Mouse (Mus musculus) neural tube, embryonic 15.5 days (tissue): ENCODE results near the gene E2f6. TPM values are rescaled to one million over a fixed set of nuclear protein-coding genes. Genes with fewer than 3 reads are reported as not detected.

Experiments
- ATAC-seq: fragments of 200-750 bp; cut with Nextera tagmentation; 2 replicates; pipeline ENCODE4 v1.8.0; 2017; ENCODE audit warnings: mild to moderate bottlenecking, moderate TSS enrichment, moderate library complexity; ENCODE audit not compliant: low FRiP score
- H3K27ac ChIP-seq: fragments of 300-500 bp; sonication (generic); replicated peaks from 2 replicates; pipeline ENCODE4 v1.5.1; 2015; ENCODE audit warnings: mild to moderate bottlenecking, inconsistent platforms
- H3K27me3 ChIP-seq: fragments of 300-500 bp; sonication (generic); replicated peaks from 2 replicates; pipeline ENCODE4 v1.6.1; 2015; ENCODE audit warnings: inconsistent platforms
- H3K36me3 ChIP-seq: fragments of 300-500 bp; sonication (generic); 2 replicates; pipeline ENCODE4 v1.6.1; 2015; ENCODE audit warnings: inconsistent platforms
- H3K4me1 ChIP-seq: fragments of 300-500 bp; sonication (generic); 2 replicates; pipeline ENCODE4 v1.6.1; 2015; ENCODE audit warnings: inconsistent platforms
- H3K4me2 ChIP-seq: fragments of 300-500 bp; sonication (generic); 2 replicates; pipeline ENCODE4 v1.6.1; 2015; ENCODE audit warnings: inconsistent platforms, mild to moderate bottlenecking, moderate library complexity
- H3K4me3 ChIP-seq: fragments of 300-500 bp; sonication (generic); replicated peaks from 2 replicates; pipeline ENCODE4 v1.5.1; 2015; ENCODE audit warnings: mild to moderate bottlenecking, inconsistent platforms
- H3K9ac ChIP-seq: fragments of 300-500 bp; sonication (generic); replicated peaks from 2 replicates; pipeline ENCODE4 v1.6.1; 2015; ENCODE audit warnings: mild to moderate bottlenecking, inconsistent platforms
- H3K9me3 ChIP-seq: fragments of 300-500 bp; sonication (generic); replicated peaks from 2 replicates; pipeline ENCODE4 v1.6.1; 2016; ENCODE audit warnings: inconsistent platforms
- WGBS: fragments of 180-500 bp; shearing (Covaris S2); methylation state at CpG from one replicate; pipeline ENCODE4 v1.1.7; 2015; ENCODE audit warnings: mixed read lengths; 5-methylcytosine and 5-hydroxymethylcytosine counted together
- polyA plus RNA-seq: library from polyadenylated mRNA; unstranded; fragments of >200 nt; fragmentation: Nextera tagmentation; extraction: Ambion mirVana; gene quantifications from 2 replicates; pipeline ENCODE4 v1.2.1, GENCODE M21; 2015

E2f6 gene
- polyA plus RNA-seq, 1 experiment from 2014 or later, result 26.3 TPM

GRCm38 (mm10) chr12:16869091-16869778 lies 58.5 kb downstream of the E2f6 start:
- H3K9ac ChIP-seq, result no peak overlapping the region
- no peak for ATAC-seq
- WGBS, result 71% methylated on average over 8 of the region's 8 CpGs

GRCm38 (mm10) chr12:16869870-16870404 lies 59.2 kb downstream of the E2f6 start:
- no peaks in the 10 kb centered on the region for H3K9me3 ChIP-seq
- H3K27ac ChIP-seq, result peak overlapping the region; percentile 73
- no peaks in the 10 kb centered on the region for H3K36me3 ChIP-seq
- H3K4me2 ChIP-seq, result no peak overlapping the region
- no peak overlapping the region for H3K9ac ChIP-seq
- 50% methylated on average over 9 of the region's 9 CpGs for WGBS
- H3K4me1 ChIP-seq, result peaks cover 19% of the 10 kb centered on the region
- no peaks in the 10 kb centered on the region for H3K27me3 ChIP-seq
- ATAC-seq, result peak; percentile 11; the same call in 1 of the 2 replicates
- H3K4me3 ChIP-seq, result no peak overlapping the region

More at GRCm38 (mm10) chr12:16869091-16869778, 58.5 kb downstream of the E2f6 start:
- Histone ChIP-seq H3K27ac (no peak overlapping the region), H3K27me3 (no peaks in the 10 kb centered on the region), H3K4me1 (peaks cover 15% of the 10 kb centered on the region), H3K9me3 (no peaks in the 10 kb centered on the region), H3K4me3 (no peak overlapping the region), H3K36me3 (no peaks in the 10 kb centered on the region), H3K4me2 (no peak overlapping the region)

- Histone ChIP-seq H3K36me3 (no peaks in the 10 kb centered on the region), H3K9me3 (no peaks in the 10 kb centered on the region), H3K4me1 (peaks cover 20% of the 10 kb centered on the region), H3K27me3 (no peaks in the 10 kb centered on the region), H3K4me2 (no peak overlapping the region), H3K4me3 (no peak overlapping the region), H3K27ac (peak overlapping the region; percentile 73), H3K9ac (no peak overlapping the region)
- WGBS, result 57% methylated on average over 8 of the region's 8 CpGs
- ATAC-seq, result peak; percentile 45
Measured at GRCm38 (mm10) chr12:16870405-16871068, 59.8 kb downstream of the E2f6 start.

DNA sequence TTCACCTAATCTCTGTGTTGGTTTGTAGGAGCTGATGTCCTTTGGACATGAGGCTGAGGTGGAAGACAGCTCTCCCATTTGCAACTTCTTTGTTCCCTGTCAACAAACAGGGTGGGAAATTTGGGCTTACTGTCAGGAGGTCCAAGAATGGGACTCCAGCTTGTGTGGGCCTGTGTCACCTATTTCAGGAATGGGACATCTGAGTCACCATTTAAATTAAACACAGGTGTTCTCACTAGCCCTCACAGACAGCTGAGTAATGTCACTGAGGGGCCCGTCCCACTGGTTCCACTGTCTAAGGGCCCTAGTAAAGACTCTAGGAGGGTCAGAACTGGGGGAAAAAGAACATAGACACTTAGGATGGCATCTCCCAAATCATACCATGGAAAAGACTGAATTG lies 61.2 kb downstream of the E2f6 start:
- ATAC-seq, result no peak
- Histone ChIP-seq H3K4me1 (peaks cover 20% of the 10 kb centered on the region), H3K4me2 (no peak overlapping the region), H3K9ac (no peak overlapping the region), H3K27me3 (no peaks in the 10 kb centered on the region), H3K4me3 (no peak overlapping the region), H3K36me3 (no peaks in the 10 kb centered on the region), H3K9me3 (no peaks in the 10 kb centered on the region), H3K27ac (no peak overlapping the region)
- 100% methylated on average over 1 of the region's 1 CpGs for WGBS

DNA sequence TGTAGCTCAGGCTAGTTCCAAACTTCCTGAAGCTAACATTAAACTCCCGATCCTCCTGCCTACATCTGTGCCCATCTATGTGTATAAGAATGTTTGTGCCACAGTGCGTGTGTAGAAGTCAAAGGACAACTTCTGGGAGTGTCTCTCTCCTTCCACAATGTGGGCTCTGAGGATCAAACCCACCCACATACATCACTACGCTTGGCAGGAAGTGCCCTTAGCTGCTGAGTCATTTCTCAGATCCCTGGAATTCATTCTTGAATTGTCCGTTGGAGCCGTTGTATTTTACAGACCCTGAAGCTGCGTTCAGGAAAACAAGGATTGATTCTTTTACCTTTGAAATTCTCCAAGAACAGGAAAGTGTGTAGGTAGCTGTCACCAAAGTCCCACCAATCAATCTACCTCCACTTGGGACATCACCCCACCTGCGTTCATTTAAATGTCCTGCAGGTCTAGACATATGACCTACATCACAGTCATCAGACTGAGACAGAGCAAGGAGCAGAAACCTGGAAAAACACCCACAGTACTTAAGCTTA lies 62.2 kb downstream of the E2f6 start:
- no peak overlapping the region for H3K9ac ChIP-seq
- H3K9me3 ChIP-seq, result no peaks in the 10 kb centered on the region
- 78% methylated on average over 7 of the region's 7 CpGs for WGBS
- no peaks in the 10 kb centered on the region for H3K27me3 ChIP-seq
- H3K36me3 ChIP-seq, result no peaks in the 10 kb centered on the region
- ATAC-seq, result no peak
- H3K4me1 ChIP-seq, result peaks cover 20% of the 10 kb centered on the region
- H3K4me3 ChIP-seq, result no peak overlapping the region
- no peak overlapping the region for H3K27ac ChIP-seq
- H3K4me2 ChIP-seq, result no peak overlapping the region

- H3K27me3 ChIP-seq, result no peaks in the 10 kb centered on the region
- 88% methylated on average over 7 of the region's 7 CpGs for WGBS
Measured at GRCm38 (mm10) chr12:16873549-16873948, 62.8 kb downstream of the E2f6 start.

GRCm38 (mm10) chr12:16874086-16874485 lies 63.3 kb downstream of the E2f6 start:
- Histone ChIP-seq H3K36me3 (no peaks in the 10 kb centered on the region), H3K9me3 (no peaks in the 10 kb centered on the region), H3K4me3 (no peak overlapping the region), H3K27me3 (no peaks in the 10 kb centered on the region), H3K4me1 (peaks cover 20% of the 10 kb centered on the region), H3K9ac (no peak overlapping the region), H3K4me2 (no peak overlapping the region), H3K27ac (no peak overlapping the region)
- ATAC-seq, result no peak
- 61% methylated on average over 2 of the region's 2 CpGs for WGBS

More at GRCm38 (mm10) chr12:16873549-16873948, 62.8 kb downstream of the E2f6 start:
- Histone ChIP-seq H3K36me3 (no peaks in the 10 kb centered on the region), H3K9me3 (no peaks in the 10 kb centered on the region), H3K4me2 (no peak overlapping the region), H3K9ac (no peak overlapping the region), H3K27ac (no peak overlapping the region), H3K4me3 (no peak overlapping the region), H3K4me1 (peaks cover 20% of the 10 kb centered on the region)
- ATAC-seq, result no peak

GRCm38 (mm10) chr12:16875269-16875668 lies 64.5 kb downstream of the E2f6 start:
- no peaks in the 10 kb centered on the region for H3K36me3 ChIP-seq
- H3K27me3 ChIP-seq, result no peaks in the 10 kb centered on the region
- no peaks in the 10 kb centered on the region for H3K9me3 ChIP-seq
- peaks cover 12% of the 10 kb centered on the region for H3K4me1 ChIP-seq
- H3K27ac ChIP-seq, result no peak overlapping the region
- WGBS, result 77% methylated on average over 4 of the region's 4 CpGs
- H3K4me3 ChIP-seq, result no peak overlapping the region
- no peak for ATAC-seq
- no peak overlapping the region for H3K4me2 ChIP-seq
- H3K9ac ChIP-seq, result no peak overlapping the region

- ATAC-seq, result no peak
- Histone ChIP-seq H3K4me2 (no peak overlapping the region), H3K4me1 (peaks cover 8% of the 10 kb centered on the region; the same call in 1 of the 2 replicates), H3K27ac (no peak overlapping the region), H3K9me3 (no peaks in the 10 kb centered on the region), H3K9ac (no peak overlapping the region), H3K4me3 (no peak overlapping the region), H3K36me3 (no peaks in the 10 kb centered on the region), H3K27me3 (no peaks in the 10 kb centered on the region)
- 78% methylated on average over 7 of the region's 7 CpGs for WGBS
Measured at GRCm38 (mm10) chr12:16875678-16876077, 64.9 kb downstream of the E2f6 start.

DNA sequence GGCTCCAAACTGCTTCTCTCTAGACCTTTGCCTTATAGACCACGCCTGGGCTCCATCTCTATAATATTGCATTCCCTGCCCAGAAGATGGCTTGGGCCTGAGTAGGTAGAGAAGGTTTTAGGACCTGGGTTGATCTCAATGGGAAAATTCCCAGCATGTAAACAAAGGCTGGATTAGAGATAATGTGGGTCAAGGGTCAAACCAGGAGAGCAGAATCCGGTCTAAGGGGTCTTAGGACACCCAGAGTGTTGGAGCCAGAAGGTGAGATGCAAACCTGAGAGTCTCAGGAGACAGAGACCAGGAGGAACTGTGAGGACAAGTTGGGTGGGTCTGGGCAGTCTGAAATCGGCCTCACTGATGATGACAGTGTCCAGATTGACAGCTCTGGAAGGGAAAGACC lies 65.9 kb downstream of the E2f6 start:
- Histone ChIP-seq H3K4me3 (no peak overlapping the region), H3K36me3 (no peaks in the 10 kb centered on the region), H3K27me3 (no peaks in the 10 kb centered on the region), H3K9me3 (no peaks in the 10 kb centered on the region), H3K4me2 (no peak overlapping the region), H3K9ac (no peak overlapping the region), H3K27ac (no peak overlapping the region), H3K4me1 (0 out of 2 replicates have a peak, but pooled peaks cover 4% of the 10 kb centered on the region)
- 65% methylated on average over 3 of the region's 3 CpGs for WGBS
- no peak for ATAC-seq

DNA sequence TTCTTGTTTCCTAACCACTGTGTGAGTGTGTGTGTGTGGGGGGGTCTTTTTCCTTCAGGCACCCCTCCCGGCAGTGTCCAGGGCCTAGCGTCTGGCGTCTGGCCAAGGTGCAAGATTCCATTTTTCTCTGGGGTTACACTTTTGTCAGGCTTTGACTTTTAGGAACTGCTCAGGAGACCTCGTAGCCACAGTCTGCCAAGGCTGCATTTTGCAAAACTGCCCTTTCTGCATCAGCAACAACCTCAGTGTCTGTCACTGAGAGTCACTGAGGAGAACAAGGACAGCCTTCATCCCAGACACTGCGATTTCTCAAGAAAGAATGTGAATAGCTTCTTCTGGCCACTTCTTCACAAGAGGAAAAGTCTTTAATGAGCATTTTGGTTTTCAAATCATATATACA lies 66.4 kb downstream of the E2f6 start:
- 65% methylated on average over 5 of the region's 5 CpGs for WGBS
- H3K27ac ChIP-seq, result no peak overlapping the region
- H3K4me2 ChIP-seq, result no peak overlapping the region

DNA sequence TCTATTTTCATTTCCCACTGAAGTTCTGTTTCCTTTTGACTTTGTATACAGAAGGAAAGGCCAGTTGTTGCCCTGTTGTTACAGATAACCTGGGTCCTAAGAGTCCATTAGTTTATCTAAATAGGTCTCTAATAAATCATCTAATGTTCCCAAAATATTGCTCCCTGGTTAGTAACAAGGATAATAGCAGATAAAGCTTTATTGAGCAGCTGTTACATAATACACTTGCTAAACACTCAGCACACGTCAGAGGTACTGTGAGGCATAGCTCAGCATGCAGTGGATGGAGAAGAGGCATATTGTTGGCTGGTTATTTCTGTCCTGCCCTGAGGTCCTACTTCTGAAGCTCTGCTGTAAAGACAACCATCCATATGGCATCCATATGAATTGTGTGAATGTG lies 66.9 kb downstream of the E2f6 start:
- no peak for ATAC-seq

More for the DNA sequence above, 66.4 kb downstream of the E2f6 start:
- no peak overlapping the region for H3K9ac ChIP-seq
- H3K9me3 ChIP-seq, result no peaks in the 10 kb centered on the region
- H3K27me3 ChIP-seq, result no peaks in the 10 kb centered on the region
- no peak overlapping the region for H3K4me3 ChIP-seq
- no peaks in the 10 kb centered on the region for H3K36me3 ChIP-seq
- no peak for ATAC-seq
- H3K4me1 ChIP-seq, result 0 out of 2 replicates have a peak, but pooled peaks cover 4% of the 10 kb centered on the region

More for the DNA sequence above, 66.9 kb downstream of the E2f6 start:
- Histone ChIP-seq H3K4me3 (no peak overlapping the region), H3K36me3 (no peaks in the 10 kb centered on the region), H3K27me3 (no peaks in the 10 kb centered on the region), H3K27ac (no peak overlapping the region), H3K4me2 (no peak overlapping the region), H3K9me3 (no peaks in the 10 kb centered on the region), H3K4me1 (0 out of 2 replicates have a peak, but pooled peaks cover 4% of the 10 kb centered on the region), H3K9ac (no peak overlapping the region)
- 38% methylated on average over 1 of the region's 1 CpGs for WGBS
